Mouse (Mus musculus) midbrain, embryonic 10.5 days (tissue): ENCODE results near the gene Prss21. TPM values are rescaled to one million over a fixed set of nuclear protein-coding genes. Genes with fewer than 3 reads are reported as not detected.

Source experiments
- DNase-seq: peaks from one replicate; pipeline ENCODE4 v3.0.0-alpha.2; 2017; ENCODE audit warnings: low spot score
- H3K27ac ChIP-seq: fragments of 300-500 bp; sonication (generic); replicated peaks from 2 replicates; pipeline ENCODE4 v1.5.1; 2016; ENCODE audit warnings: mild to moderate bottlenecking
- H3K27me3 ChIP-seq: fragments of 300-500 bp; sonication (generic); 2 replicates; pipeline ENCODE4 v1.6.1; 2016; ENCODE audit warnings: low read depth, mild to moderate bottlenecking; ENCODE audit not compliant: poor library complexity, severe bottlenecking
- H3K36me3 ChIP-seq: fragments of 300-500 bp; sonication (generic); 2 replicates; pipeline ENCODE4 v1.6.1; 2016; ENCODE audit warnings: mild to moderate bottlenecking, moderate library complexity
- H3K4me1 ChIP-seq: fragments of 300-500 bp; sonication (generic); 2 replicates; pipeline ENCODE4 v1.6.1; 2016
- H3K4me3 ChIP-seq: fragments of 300-500 bp; sonication (generic); 2 replicates; pipeline ENCODE4 v1.5.1; 2016; ENCODE audit warnings: mild to moderate bottlenecking, moderate library complexity
- H3K9me3 ChIP-seq: fragments of 300-500 bp; sonication (generic); replicated peaks from 2 replicates; pipeline ENCODE4 v1.6.1; 2016; ENCODE audit warnings: mild to moderate bottlenecking
- WGBS: fragments of 180-500 bp; shearing (Covaris S2); methylation state at CpG from one replicate; pipeline ENCODE4 v1.1.7; 2016; 5-methylcytosine and 5-hydroxymethylcytosine counted together
- polyA plus RNA-seq: library from polyadenylated mRNA; unstranded; fragments of >200 nt; fragmentation: Nextera tagmentation; extraction: Ambion mirVana; gene quantifications from 2 replicates; pipeline ENCODE4 v1.2.1, GENCODE M21; 2016

Prss21 gene
- polyA plus RNA-seq, result not detected in 2 replicates

GRCm38 (mm10) chr17:23867756-23868155, at the start of gene Prss21:
TSS of gene Prss21 (plus strand) at chr17:23868056.
- DNase-seq, result no peak
- H3K4me3 ChIP-seq, result no peak within 1 kb of the TSS

GRCm38 (mm10) chr17:23818579-23818978, 49.3 kb upstream of the Prss21 start:
- Histone ChIP-seq H3K9me3 (peaks cover 53% of the 10 kb centered on the region), H3K4me1 (no peaks in the 10 kb centered on the region), H3K27ac (no peak overlapping the region), H3K27me3 (no peaks in the 10 kb centered on the region), H3K4me3 (no peak overlapping the region), H3K36me3 (peaks cover 100% of the 10 kb centered on the region)
- 95% methylated on average over 8 of the region's 8 CpGs for WGBS
- DNase-seq, result no peak

More at GRCm38 (mm10) chr17:23867756-23868155, at the start of gene Prss21:
- no peaks in the 10 kb centered on the region for H3K36me3 ChIP-seq
- no peaks in the 10 kb centered on the region for H3K27me3 ChIP-seq
- WGBS, result 86% methylated on average over 15 of the region's 15 CpGs
- H3K4me1 ChIP-seq, result no peaks in the 10 kb centered on the region
- H3K9me3 ChIP-seq, result no peaks in the 10 kb centered on the region
- H3K27ac ChIP-seq, result no peak within 1 kb of the TSS

- Histone ChIP-seq H3K27me3 (no peaks in the 10 kb centered on the region), H3K27ac (no peak overlapping the region), H3K4me1 (no peaks in the 10 kb centered on the region), H3K9me3 (peaks cover 53% of the 10 kb centered on the region), H3K36me3 (peaks cover 100% of the 10 kb centered on the region), H3K4me3 (no peak overlapping the region)
- no peak for DNase-seq
- WGBS, result 98% methylated on average over 25 of the region's 25 CpGs
Observed at GRCm38 (mm10) chr17:23819235-23819634, 48.6 kb upstream of the Prss21 start.

DNA sequence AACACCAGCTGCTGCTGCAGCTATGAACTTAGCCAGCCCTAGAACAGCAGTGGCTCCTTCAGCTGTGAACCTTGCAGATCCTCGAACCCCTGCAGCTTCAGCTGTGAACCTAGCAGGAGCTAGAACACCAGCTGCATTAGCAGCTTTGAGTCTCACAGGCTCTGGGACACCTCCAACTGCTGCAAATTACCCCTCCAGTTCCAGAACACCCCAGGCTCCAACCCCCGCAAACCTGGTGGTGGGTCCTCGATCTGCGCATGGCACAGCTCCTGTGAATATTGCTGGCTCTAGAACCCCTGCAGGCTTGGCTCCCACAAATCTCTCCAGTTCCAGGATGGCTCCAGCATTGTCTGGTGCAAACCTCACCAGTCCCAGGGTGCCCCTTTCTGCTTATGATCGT, 47.1 kb upstream of the Prss21 start:
- Histone ChIP-seq H3K4me1 (no peaks in the 10 kb centered on the region), H3K36me3 (peaks cover 100% of the 10 kb centered on the region), H3K4me3 (no peak overlapping the region), H3K27ac (no peak overlapping the region), H3K9me3 (peaks cover 44% of the 10 kb centered on the region), H3K27me3 (no peaks in the 10 kb centered on the region)
- no peak for DNase-seq
- WGBS, result 95% methylated on average over 5 of the region's 5 CpGs

GRCm38 (mm10) chr17:23822094-23822493, 45.8 kb upstream of the Prss21 start:
- no peak overlapping the region for H3K4me3 ChIP-seq
- DNase-seq, result no peak
- peaks cover 30% of the 10 kb centered on the region for H3K9me3 ChIP-seq
- H3K4me1 ChIP-seq, result peaks cover 1% of the 10 kb centered on the region
- 85% methylated on average over 6 of the region's 6 CpGs for WGBS
- no peak overlapping the region for H3K27ac ChIP-seq
- no peaks in the 10 kb centered on the region for H3K27me3 ChIP-seq
- H3K36me3 ChIP-seq, result peaks cover 100% of the 10 kb centered on the region

DNA sequence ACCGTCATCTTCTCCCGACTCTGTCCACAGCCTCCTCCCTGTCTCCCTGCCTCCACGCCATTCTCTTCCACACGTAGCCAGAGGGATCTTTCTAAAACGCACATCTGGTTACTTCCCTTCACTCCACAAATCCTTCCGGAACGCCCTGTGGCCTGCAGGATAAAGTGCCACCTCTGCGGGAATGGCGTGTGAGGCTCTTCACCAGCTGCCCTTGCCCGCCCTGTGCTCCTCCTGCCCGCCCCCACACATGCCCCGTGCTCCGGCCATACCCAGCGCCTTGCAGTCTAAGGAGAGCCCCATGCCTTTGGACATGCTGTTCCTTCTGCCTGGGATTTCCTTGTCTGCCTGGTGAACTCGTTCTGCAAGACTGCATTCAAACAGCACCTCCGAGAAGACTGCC, 44.8 kb upstream of the Prss21 start:
- peaks cover 94% of the 10 kb centered on the region for H3K36me3 ChIP-seq
- no peaks in the 10 kb centered on the region for H3K27me3 ChIP-seq
- no peak overlapping the region for H3K4me3 ChIP-seq
- no peak overlapping the region for H3K27ac ChIP-seq
- no peak for DNase-seq
- H3K4me1 ChIP-seq, result peaks cover 11% of the 10 kb centered on the region
- 90% methylated on average over 16 of the region's 16 CpGs for WGBS
- peaks cover 22% of the 10 kb centered on the region for H3K9me3 ChIP-seq

- H3K27ac ChIP-seq, result no peak overlapping the region
- H3K9me3 ChIP-seq, result peaks cover 16% of the 10 kb centered on the region
- peaks cover 88% of the 10 kb centered on the region for H3K36me3 ChIP-seq
- no peaks in the 10 kb centered on the region for H3K27me3 ChIP-seq
- peaks cover 13% of the 10 kb centered on the region for H3K4me1 ChIP-seq
- 93% methylated on average over 12 of the region's 12 CpGs for WGBS
- H3K4me3 ChIP-seq, result no peak overlapping the region
- DNase-seq, result no peak
Observed at GRCm38 (mm10) chr17:23823614-23824013, 44.2 kb upstream of the Prss21 start.

DNA sequence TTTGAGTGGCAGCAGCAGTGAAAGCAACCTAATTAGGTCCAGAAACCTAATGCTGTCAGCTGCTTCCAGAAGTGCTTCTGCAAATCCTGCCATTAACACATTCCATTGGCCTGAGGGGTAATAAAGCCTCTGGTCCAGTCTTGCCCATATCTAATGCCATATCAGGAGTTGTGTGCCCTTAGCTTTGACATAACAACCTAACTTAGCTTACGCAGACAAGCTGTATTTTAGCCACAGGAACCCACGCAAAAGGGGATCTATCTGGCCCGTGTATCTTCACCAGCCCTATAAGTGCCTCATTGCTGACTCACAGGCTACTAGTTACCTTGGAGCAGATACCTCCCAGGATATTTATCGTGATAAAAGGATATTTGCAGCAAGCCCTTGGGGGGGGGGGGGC, 42.3 kb upstream of the Prss21 start:
- Histone ChIP-seq H3K9me3 (no peaks in the 10 kb centered on the region), H3K27ac (no peak overlapping the region), H3K36me3 (peaks cover 68% of the 10 kb centered on the region), H3K4me1 (peaks cover 18% of the 10 kb centered on the region), H3K27me3 (peaks cover 6% of the 10 kb centered on the region), H3K4me3 (no peak overlapping the region)
- 94% methylated on average over 4 of the region's 4 CpGs for WGBS
- DNase-seq, result no peak

GRCm38 (mm10) chr17:23828271-23829001, 39.4 kb upstream of the Prss21 start:
- Histone ChIP-seq H3K27me3 (peaks cover 23% of the 10 kb centered on the region), H3K27ac (peak overlapping the region; percentile 89), H3K9me3 (no peaks in the 10 kb centered on the region), H3K4me3 (peak overlapping the region; percentile 91), H3K36me3 (peaks cover 40% of the 10 kb centered on the region), H3K4me1 (peaks cover 18% of the 10 kb centered on the region)
- under 1% methylated on average over 47 of the region's 47 CpGs for WGBS
- DNase-seq, result no peak

- Histone ChIP-seq H3K4me3 (peak within 1 kb of the TSS; percentile 91), H3K27me3 (peaks cover 23% of the 10 kb centered on the region), H3K9me3 (no peaks in the 10 kb centered on the region), H3K4me1 (peaks cover 18% of the 10 kb centered on the region), H3K27ac (peak within 1 kb of the TSS; percentile 89), H3K36me3 (peaks cover 33% of the 10 kb centered on the region)
- DNase-seq, result peak; percentile 92
- 2% methylated on average over 40 of the region's 42 CpGs for WGBS
Observed at GRCm38 (mm10) chr17:23829064-23829619, 38.7 kb upstream of the Prss21 start, which contains the start of gene Elob. TSS of gene Elob (minus strand) at chr17:23829136.

DNA sequence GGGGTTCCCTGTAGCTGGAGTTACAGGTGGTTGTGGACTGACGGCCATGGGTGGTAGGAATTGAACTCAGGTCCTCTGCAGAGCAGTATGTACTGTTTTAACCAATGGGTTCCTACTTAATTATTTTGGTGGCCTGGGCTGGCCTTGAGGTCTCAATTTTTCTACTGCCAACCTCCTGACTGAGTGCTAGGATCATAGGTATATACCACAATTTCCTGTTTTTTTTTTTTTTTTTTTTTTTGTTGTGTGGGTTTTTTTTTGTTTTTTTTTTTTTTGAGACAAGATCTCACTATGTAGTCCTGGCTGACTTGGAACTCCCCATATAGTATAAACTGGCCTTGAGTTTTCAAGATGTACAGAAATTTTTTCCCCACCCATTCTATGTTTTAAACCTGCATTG, 36.7 kb upstream of the Prss21 start:
- peaks cover 24% of the 10 kb centered on the region for H3K4me1 ChIP-seq
- H3K27me3 ChIP-seq, result peaks cover 23% of the 10 kb centered on the region
- no peaks in the 10 kb centered on the region for H3K9me3 ChIP-seq
- no peak for DNase-seq
- peaks cover 12% of the 10 kb centered on the region for H3K36me3 ChIP-seq
- H3K27ac ChIP-seq, result no peak overlapping the region
- whole genome bisulfite sequencing, result 100% methylated on average over 1 of the region's 1 CpGs
- no peak overlapping the region for H3K4me3 ChIP-seq

GRCm38 (mm10) chr17:23836006-23836575, 31.8 kb upstream of the Prss21 start, which contains the start of gene Prss33:
TSS of gene Prss33 (minus strand) at chr17:23836056.
- Histone ChIP-seq H3K36me3 (no peaks in the 10 kb centered on the region), H3K9me3 (no peaks in the 10 kb centered on the region), H3K27me3 (peaks cover 12% of the 10 kb centered on the region), H3K27ac (peak within 1 kb of the TSS; percentile 71), H3K4me1 (peaks cover 12% of the 10 kb centered on the region), H3K4me3 (no peak within 1 kb of the TSS)
- no peak for DNase-seq
- WGBS, result 57% methylated on average over 8 of the region's 8 CpGs

DNA sequence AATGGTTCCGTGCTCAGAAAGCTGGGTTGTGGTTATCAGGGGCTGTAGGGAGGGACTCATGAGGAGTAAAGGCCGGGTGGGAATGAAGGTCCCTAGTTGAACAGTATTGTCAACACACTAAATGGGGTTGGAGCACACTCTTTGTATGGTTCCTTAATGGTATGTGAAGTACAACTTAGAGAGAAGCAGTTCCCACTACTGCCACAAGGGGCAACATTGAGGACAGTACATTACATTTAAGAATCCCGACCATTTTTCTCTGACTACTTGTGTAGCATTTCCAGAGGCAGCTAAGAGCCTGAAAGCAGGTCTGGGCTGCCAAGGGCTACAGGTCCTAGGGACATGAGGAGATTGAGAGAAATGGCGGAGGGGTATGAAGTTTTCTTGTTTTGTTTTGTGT, 26.7 kb upstream of the Prss21 start:
- Histone ChIP-seq H3K4me3 (no peak overlapping the region), H3K4me1 (peaks cover 18% of the 10 kb centered on the region), H3K36me3 (no peaks in the 10 kb centered on the region), H3K27ac (no peak overlapping the region), H3K27me3 (peaks cover 16% of the 10 kb centered on the region; the same call in 1 of the 2 replicates), H3K9me3 (no peaks in the 10 kb centered on the region)
- DNase-seq, result peak; percentile 49
- WGBS, result 32% methylated on average over 4 of the region's 4 CpGs
